Mouse (Mus musculus) left cerebral cortex, adult 8-10 months (tissue): ENCODE data around the gene Gm45716. TPM values are rescaled to one million over a fixed set of nuclear protein-coding genes. Genes with fewer than 3 reads are reported as not detected.

ENCODE experiments used
- DNase-seq, 2 experiments: peaks; one replicate each; pipeline ENCODE4 v3.0.0; 2022; ENCODE audit warnings: low spot score in 2 of 2
- total RNA-seq, 4 experiments: library from RNA; stranded (reverse); gene quantifications; 2 replicates each; pipeline ENCODE4 v1.2.4; 2022

Gm45716 gene
- total RNA-seq, 4 experiments from 2014 or later, result 2.6 to 4.5 (median 3.6) TPM

DNA sequence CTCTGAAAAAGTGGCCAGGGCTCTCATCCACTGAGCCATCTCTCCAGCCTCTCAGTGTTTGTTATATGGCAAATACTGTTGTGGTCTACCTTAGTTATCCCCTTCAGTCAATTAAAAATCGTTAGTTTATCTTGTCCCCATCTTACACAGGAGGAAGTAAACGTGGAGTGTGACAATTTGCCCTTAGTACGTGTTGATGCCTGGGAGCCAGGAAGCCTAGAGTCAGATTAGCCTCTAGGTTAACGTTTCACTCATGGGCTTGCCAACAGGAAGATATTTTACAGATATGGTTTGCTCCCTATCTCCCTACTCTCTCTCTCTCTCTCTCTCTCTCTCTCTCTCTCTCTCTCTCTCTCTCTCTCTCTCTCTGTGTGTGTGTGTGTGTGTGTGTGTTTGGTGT is 95.7 kb downstream of the Gm45716 start:
- no peak for DNase-seq

GRCm38 (mm10) chr11:90283601-90284000 is 96.1 kb downstream of the Gm45716 start:
- peak in 1 of 2 experiments; percentile 66 for DNase-seq

GRCm38 (mm10) chr11:90284079-90284478 is 96.6 kb downstream of the Gm45716 start:
- DNase-seq, result no peak

- DNase-seq, result no peak
These were observed 97.1 kb downstream of the Gm45716 start for GRCm38 (mm10) chr11:90284623-90285022.

GRCm38 (mm10) chr11:90286550-90287154 is 99.2 kb downstream of the Gm45716 start:
- no peak for DNase-seq

- no peak for DNase-seq
These were observed 103.7 kb downstream of the Gm45716 start for GRCm38 (mm10) chr11:90291156-90291555.

- no peak for DNase-seq
These were observed 105.3 kb downstream of the Gm45716 start for GRCm38 (mm10) chr11:90292766-90293165.

DNA sequence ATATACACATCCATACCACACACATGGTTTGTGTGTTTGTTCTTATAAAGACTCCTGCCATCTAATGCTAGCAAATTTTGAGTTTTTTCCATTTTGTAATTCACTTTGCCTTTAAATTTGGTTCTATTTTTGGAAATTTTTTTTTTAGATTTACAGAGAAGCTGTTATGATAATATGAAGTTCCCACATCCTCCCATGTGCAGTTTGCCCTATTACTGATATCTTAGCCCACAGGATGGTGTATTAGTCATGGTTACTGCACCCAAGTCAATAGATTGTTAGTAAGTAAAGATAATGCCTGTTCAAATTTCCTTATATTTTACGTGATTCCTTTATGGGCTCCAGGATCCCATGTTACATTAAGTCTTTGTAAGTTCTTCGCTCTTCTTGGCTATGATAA is 107.1 kb downstream of the Gm45716 start:
- DNase-seq, result no peak

Other genes starting within 250 kb of the Gm45716 start
- 1 to 10 TPM; 1.1 to 2.2 (median 1.5) TPM for gene Pctp, start 184.8 kb upstream of the Gm45716 start, total RNA-seq
- 10 to 100 TPM; 10.9 to 15.8 (median 12.7) TPM for gene Tmem100, start 157.3 kb upstream of the Gm45716 start, total RNA-seq
- 100 to 1,000 TPM; 184 to 215 (median 198) TPM for gene Mmd, start 61.8 kb downstream of the Gm45716 start, total RNA-seq
- 100 to 1,000 TPM; 132 to 146 (median 139) TPM for gene Hlf, start 203.2 kb downstream of the Gm45716 start, total RNA-seq